Mouse (Mus musculus) left cerebral cortex, adult 8-10 months (tissue): Measurements from ENCODE around the gene Acads. TPM values are rescaled to one million over a fixed set of nuclear protein-coding genes. Genes with fewer than 3 reads are reported as not detected.
"Not testable (repeated sequence)": the region's sequence is repeated elsewhere in the genome, so short reads cannot be mapped to it uniquely, and the experiment has no call there.

Experiments used
- DNase-seq, 2 experiments: peaks; one replicate each; pipeline ENCODE4 v3.0.0; 2022; ENCODE audit warnings: low spot score in 2 of 2
- total RNA-seq, 4 experiments: library from RNA; stranded (reverse); gene quantifications; 2 replicates each; pipeline ENCODE4 v1.2.4; 2022

The Acads gene
- total RNA-seq = 1 to 10 TPM; 7.8 to 9.2 (median 8.9) TPM

- peak in 1 of 2 experiments; percentile 59 for DNase-seq
Measured at GRCm38 (mm10) chr5:115118961-115119570, at the start of gene Acads. Gene Acads, minus strand, starts transcription at chr5:115119346.

- DNase-seq = no peak
Measured at GRCm38 (mm10) chr5:115167396-115167795, 48.2 kb upstream of the Acads start.

GRCm38 (mm10) chr5:115166815-115167194 is 47.7 kb upstream of the Acads start:
- no peak for DNase-seq

GRCm38 (mm10) chr5:115165895-115166814 is 47.0 kb upstream of the Acads start:
- DNase-seq = no peak

- DNase-seq = no peak
Measured at GRCm38 (mm10) chr5:115165351-115165750, 46.2 kb upstream of the Acads start.

- not testable (repeated sequence) for DNase-seq
Measured at GRCm38 (mm10) chr5:115164446-115164845, 45.3 kb upstream of the Acads start.

- DNase-seq = peak in 1 of 2 experiments; percentile 48
Measured at GRCm38 (mm10) chr5:115163563-115163962, 44.4 kb upstream of the Acads start.

- not testable (repeated sequence) for DNase-seq
Measured at GRCm38 (mm10) chr5:115161940-115162279, 42.8 kb upstream of the Acads start.

- DNase-seq = no peak
Measured at GRCm38 (mm10) chr5:115161064-115161939, 42.2 kb upstream of the Acads start.

GRCm38 (mm10) chr5:115160655-115161054 is 41.5 kb upstream of the Acads start:
- DNase-seq = no peak

- no peak for DNase-seq
Measured at GRCm38 (mm10) chr5:115159165-115159564, 40.0 kb upstream of the Acads start.

- peak; percentile 97 to 98 for DNase-seq
Measured at GRCm38 (mm10) chr5:115158040-115158983, 39.2 kb upstream of the Acads start, which contains the start of gene Mlec. Gene Mlec, minus strand, starts transcription at chr5:115158179.

- DNase-seq = no peak
Measured at GRCm38 (mm10) chr5:115156933-115157589, 37.9 kb upstream of the Acads start.

GRCm38 (mm10) chr5:115156401-115156800 is 37.3 kb upstream of the Acads start:
- no peak for DNase-seq

GRCm38 (mm10) chr5:115155831-115156230 is 36.7 kb upstream of the Acads start:
- DNase-seq = no peak

GRCm38 (mm10) chr5:115155156-115155631 is 36.0 kb upstream of the Acads start:
- DNase-seq = no peak

- DNase-seq = no peak
Measured at GRCm38 (mm10) chr5:115152132-115152956, 33.2 kb upstream of the Acads start.

GRCm38 (mm10) chr5:115151457-115151856 is 32.3 kb upstream of the Acads start:
- DNase-seq = no peak

GRCm38 (mm10) chr5:115150991-115151390 is 31.8 kb upstream of the Acads start:
- DNase-seq = no peak
